Mouse (Mus musculus) intestine, postnatal 0 days (tissue): Measurements from ENCODE around the gene Irf3. TPM values are rescaled to one million over a fixed set of nuclear protein-coding genes. Genes with fewer than 3 reads are reported as not detected.

Source experiments
- ATAC-seq: fragments of 200-750 bp; cut with Nextera tagmentation; 2 replicates; pipeline ENCODE4 v1.8.0; 2017; ENCODE audit warnings: mild to moderate bottlenecking, moderate TSS enrichment, moderate library complexity
- H3K27ac ChIP-seq: fragments of 300-500 bp; sonication (generic); 2 replicates; pipeline ENCODE4 v1.5.1; 2014; ENCODE audit warnings: mild to moderate bottlenecking, low read depth, low read length, moderate library complexity
- H3K27me3 ChIP-seq: fragments of 300-500 bp; sonication (generic); replicated peaks from 2 replicates; pipeline ENCODE4 v1.6.1; 2014; ENCODE audit warnings: low read length, mixed read lengths; ENCODE audit not compliant: control insufficient read depth, insufficient read depth
- H3K36me3 ChIP-seq: fragments of 300-500 bp; sonication (generic); 2 replicates; pipeline ENCODE4 v1.6.1; 2014; ENCODE audit warnings: mild to moderate bottlenecking, moderate library complexity; ENCODE audit not compliant: control insufficient read depth, insufficient read depth
- H3K4me1 ChIP-seq: fragments of 300-500 bp; sonication (generic); replicated peaks from 2 replicates; pipeline ENCODE4 v1.6.1; 2014; ENCODE audit warnings: antibody characterized with exemption, low read length, mixed read lengths; ENCODE audit not compliant: control insufficient read depth, insufficient read depth
- H3K4me2 ChIP-seq: fragments of 300-500 bp; sonication (generic); replicated peaks from 2 replicates; pipeline ENCODE4 v1.6.1; 2014; ENCODE audit warnings: low read depth, mild to moderate bottlenecking, moderate library complexity
- H3K4me3 ChIP-seq: fragments of 300-500 bp; sonication (generic); 2 replicates; pipeline ENCODE4 v1.5.1; 2014; ENCODE audit warnings: low read depth, low read length
- H3K9ac ChIP-seq: fragments of 300-500 bp; sonication (generic); 2 replicates; pipeline ENCODE4 v1.6.1; 2014; ENCODE audit warnings: mild to moderate bottlenecking, low read depth, low read length
- H3K9me3 ChIP-seq: fragments of 300-500 bp; sonication (generic); 2 replicates; pipeline ENCODE4 v1.6.1; 2016; ENCODE audit warnings: mixed run types; ENCODE audit not compliant: control insufficient read depth
- CTCF ChIP-seq: sonication (generic); IDR thresholded peaks from 2 replicates; pipeline ENCODE4 v1.5.1; 2016; ENCODE audit warnings: low read depth, mild to moderate bottlenecking, control low read depth, antibody characterized with exemption, moderate library complexity
- WGBS: fragments of 180-500 bp; shearing (Covaris S2); extraction: QIAGEN DNeasy Blood & Tissue Kit; methylation state at CpG from one replicate; pipeline ENCODE4 v1.1.7; 2014; 5-methylcytosine and 5-hydroxymethylcytosine counted together
- polyA plus RNA-seq: library from polyadenylated mRNA; unstranded; fragments of >200 nt; fragmentation: Nextera tagmentation; extraction: Ambion mirVana; gene quantifications from 2 replicates; pipeline ENCODE4 v1.2.1, GENCODE M21; 2015

Irf3 gene
- polyA plus RNA-seq, 1 experiment from 2014 or later, result 53.2 TPM

DNA sequence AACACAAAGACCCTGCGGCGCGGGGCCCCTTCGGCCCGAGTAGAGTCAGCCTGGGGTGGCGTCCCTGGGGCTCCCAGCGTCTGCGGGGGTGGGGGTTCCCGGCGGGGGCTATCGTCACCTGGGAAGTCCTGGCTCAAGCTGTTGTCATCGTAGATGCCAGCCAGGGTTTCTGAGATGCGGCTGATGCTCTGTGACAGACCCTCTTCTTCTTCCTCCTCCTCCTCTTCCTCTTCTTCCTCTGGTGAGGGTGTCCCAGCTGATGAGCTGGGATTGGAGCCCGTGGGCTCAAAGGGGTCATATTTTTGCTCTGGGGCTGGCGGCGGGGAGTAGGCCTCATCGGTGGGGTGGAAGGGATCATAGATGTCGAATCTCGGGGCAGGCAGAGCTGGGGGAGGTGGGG, 11.0 kb downstream of the Irf3 start:
- no peak for TF ChIP-seq CTCF
- no peak overlapping the region for H3K4me2 ChIP-seq
- H3K9ac ChIP-seq, result no peak overlapping the region
- H3K4me1 ChIP-seq, result no peaks in the 10 kb centered on the region
- 93% methylated on average over 19 of the region's 19 CpGs for WGBS
- no peaks in the 10 kb centered on the region for H3K9me3 ChIP-seq
- no peak overlapping the region for H3K4me3 ChIP-seq
- H3K27ac ChIP-seq, result no peak overlapping the region
- no peak for ATAC-seq
- H3K27me3 ChIP-seq, result no peaks in the 10 kb centered on the region
- H3K36me3 ChIP-seq, result peaks cover 93% of the 10 kb centered on the region

DNA sequence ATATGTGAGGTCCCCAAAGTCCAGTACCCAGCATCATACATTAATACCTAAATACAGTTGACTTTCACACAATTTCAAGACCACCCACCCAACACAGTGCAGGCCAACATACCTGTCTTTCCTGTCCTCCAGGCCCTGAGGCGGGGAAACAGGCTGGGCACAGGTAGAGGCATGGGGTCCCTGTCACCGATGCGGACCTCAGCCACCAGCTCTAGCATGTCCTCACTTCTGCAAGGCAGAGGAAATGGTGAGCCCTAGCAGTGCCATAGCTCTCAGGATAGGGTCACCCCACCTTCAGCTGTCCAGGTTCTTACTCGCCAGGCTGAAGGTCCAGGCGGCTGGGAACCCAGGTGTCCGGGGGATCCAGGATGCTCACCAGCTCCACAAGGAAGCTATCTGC, 14.6 kb downstream of the Irf3 start:
- H3K9me3 ChIP-seq, result no peaks in the 10 kb centered on the region
- no peak overlapping the region for H3K27ac ChIP-seq
- WGBS, result 95% methylated on average over 6 of the region's 6 CpGs
- ATAC-seq, result no peak
- H3K4me2 ChIP-seq, result no peak overlapping the region
- H3K36me3 ChIP-seq, result peaks cover 62% of the 10 kb centered on the region
- H3K9ac ChIP-seq, result no peak overlapping the region
- TF ChIP-seq CTCF, result no peak
- H3K4me3 ChIP-seq, result no peak overlapping the region
- no peaks in the 10 kb centered on the region for H3K27me3 ChIP-seq
- no peaks in the 10 kb centered on the region for H3K4me1 ChIP-seq

DNA sequence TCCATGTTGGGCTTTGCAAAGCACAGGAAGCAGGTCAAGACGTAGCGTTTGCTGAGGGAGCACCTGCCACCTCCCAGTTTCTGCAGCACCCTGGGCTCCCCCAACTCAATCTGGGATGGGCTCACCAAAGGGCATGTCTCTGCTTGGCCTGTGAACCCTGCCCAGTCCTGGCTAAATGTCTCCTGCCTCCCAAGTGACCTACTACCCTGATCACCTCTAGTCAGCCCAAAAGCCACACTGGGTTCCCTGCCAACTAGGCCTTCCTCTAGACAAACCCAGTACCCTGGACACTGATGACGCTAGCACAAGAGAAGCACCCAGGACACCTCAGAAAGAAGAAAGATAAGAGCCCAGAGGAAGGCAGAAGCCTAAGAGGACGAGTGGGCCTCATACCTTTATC, 15.4 kb downstream of the Irf3 start:
- WGBS, result 85% methylated on average over 4 of the region's 4 CpGs
- Histone ChIP-seq H3K36me3 (peaks cover 54% of the 10 kb centered on the region), H3K4me3 (no peak overlapping the region), H3K27me3 (no peaks in the 10 kb centered on the region), H3K4me2 (no peak overlapping the region), H3K4me1 (no peaks in the 10 kb centered on the region), H3K9ac (no peak overlapping the region), H3K9me3 (no peaks in the 10 kb centered on the region), H3K27ac (no peak overlapping the region)
- ATAC-seq, result no peak
- TF ChIP-seq CTCF, result no peak

DNA sequence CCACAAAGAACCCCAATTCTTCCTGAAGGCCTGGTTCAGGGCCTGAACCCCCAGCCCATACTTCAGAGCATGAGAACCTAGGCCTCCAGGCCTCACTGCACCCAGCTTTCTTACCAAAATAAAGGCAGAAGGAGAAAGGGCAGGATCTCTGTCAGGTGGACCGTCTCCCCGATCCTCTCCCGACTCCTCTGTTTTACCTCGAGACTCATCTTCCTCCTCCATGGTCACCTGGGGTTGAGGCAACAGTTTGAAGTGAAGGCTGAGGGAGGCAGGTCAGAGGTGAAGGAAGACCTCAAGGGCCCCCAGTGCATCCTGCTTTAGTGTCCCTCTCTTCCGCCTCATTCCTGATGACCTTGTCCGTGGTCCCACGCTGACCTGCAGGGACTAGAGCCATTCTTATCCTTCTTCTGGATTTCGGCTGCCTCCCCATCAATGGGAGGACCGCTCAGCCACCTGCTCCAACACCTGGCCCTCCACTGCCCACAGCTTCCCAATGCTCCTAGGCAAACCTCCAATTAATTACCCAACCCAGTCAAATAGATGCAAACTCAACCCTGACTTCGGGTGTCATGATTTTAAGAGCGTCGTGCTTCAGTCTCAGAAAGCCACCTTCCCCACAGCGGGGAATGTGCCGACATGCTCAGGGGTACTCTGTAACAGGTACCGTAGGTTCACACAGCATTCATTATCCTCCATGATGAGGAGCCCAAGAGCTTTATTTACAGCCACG, 16.1 kb downstream of the Irf3 start:
- no peak for ATAC-seq
- Histone ChIP-seq H3K27me3 (no peaks in the 10 kb centered on the region), H3K9me3 (no peaks in the 10 kb centered on the region), H3K27ac (no peak overlapping the region), H3K4me1 (no peaks in the 10 kb centered on the region), H3K36me3 (peaks cover 47% of the 10 kb centered on the region), H3K9ac (no peak overlapping the region), H3K4me2 (no peak overlapping the region), H3K4me3 (no peak overlapping the region)
- WGBS, result 94% methylated on average over 16 of the region's 16 CpGs
- TF ChIP-seq CTCF, result no peak

DNA sequence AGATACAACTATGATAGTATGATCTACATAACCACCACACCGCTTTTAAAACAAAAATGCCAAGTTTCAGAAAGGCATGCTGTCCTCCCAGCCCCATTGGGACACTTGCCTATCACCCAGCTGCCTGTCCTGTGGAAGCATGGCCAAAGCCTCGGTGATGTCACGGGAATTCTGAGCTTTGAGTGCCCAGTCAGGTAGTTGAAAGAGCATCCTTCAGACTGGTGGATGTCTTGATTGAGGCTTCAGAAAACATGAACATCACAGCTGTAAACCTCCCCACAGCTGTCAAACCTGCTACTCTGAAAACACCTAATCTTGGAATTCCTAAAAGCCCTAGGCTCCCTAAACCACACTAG, 16.6 kb downstream of the Irf3 start:
- Histone ChIP-seq H3K36me3 (peaks cover 42% of the 10 kb centered on the region), H3K9me3 (no peaks in the 10 kb centered on the region), H3K4me2 (no peak overlapping the region), H3K4me3 (no peak overlapping the region), H3K27ac (no peak overlapping the region), H3K4me1 (0 out of 2 replicates have a peak, but pooled peaks cover 3% of the 10 kb centered on the region), H3K27me3 (no peaks in the 10 kb centered on the region), H3K9ac (no peak overlapping the region)
- TF ChIP-seq CTCF, result no peak
- no peak for ATAC-seq
- WGBS, result 93% methylated on average over 3 of the region's 3 CpGs

DNA sequence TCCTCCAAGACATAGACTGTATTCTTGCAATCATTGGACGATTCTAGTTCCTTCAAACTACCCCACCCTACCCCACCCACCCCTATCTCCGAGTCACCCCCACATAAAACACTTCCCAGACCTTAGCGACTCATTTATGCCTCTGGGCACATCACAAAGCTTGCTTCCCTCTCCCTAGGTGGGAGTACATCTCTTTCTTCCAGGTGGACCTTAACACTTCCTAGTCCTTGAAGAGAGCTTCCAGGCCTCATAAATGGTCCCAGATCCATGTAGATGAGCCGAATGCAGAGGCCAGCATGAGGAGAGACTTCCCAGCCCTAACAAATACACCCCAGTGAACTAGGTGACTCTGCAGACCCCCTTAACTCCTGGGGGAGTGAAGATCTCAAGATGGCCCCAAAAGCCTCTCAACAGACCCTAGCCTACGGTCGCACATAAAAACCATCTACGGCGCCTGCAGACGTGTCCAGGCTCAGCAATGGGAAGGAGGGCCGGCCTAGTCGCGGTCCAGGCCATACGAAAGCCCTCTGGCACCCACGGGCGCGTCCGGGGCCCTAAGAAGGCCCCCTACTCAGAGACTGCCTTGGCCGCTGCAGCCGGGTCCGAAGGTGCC, 18.0 kb downstream of the Irf3 start:
- Histone ChIP-seq H3K4me2 (peak overlapping the region; percentile 85), H3K36me3 (peaks cover 28% of the 10 kb centered on the region), H3K9ac (peak overlapping the region; percentile 96), H3K4me1 (0 out of 2 replicates have a peak, but pooled peaks cover 5% of the 10 kb centered on the region), H3K27me3 (no peaks in the 10 kb centered on the region), H3K27ac (peak overlapping the region; percentile 96), H3K4me3 (peak overlapping the region; percentile 94), H3K9me3 (no peaks in the 10 kb centered on the region)
- TF ChIP-seq CTCF, result no peak
- WGBS, result 1% methylated on average over 20 of the region's 20 CpGs
- ATAC-seq, result no peak
